Mouse (Mus musculus) kidney, adult 8-10 months (tissue): ENCODE data around the gene Gm17662.
A peak's percentile ranks its signal among the peaks of the same experiment; 100 is the strongest.

Source experiments
- DNase-seq, 2 experiments: peaks; one replicate each; pipeline ENCODE4 v3.0.0; 2022

Gm17662 gene

GRCm38 (mm10) chr4:104888499-104889262 is 31.6 kb downstream of the Gm17662 start:
- no peak for DNase-seq

GRCm38 (mm10) chr4:104891708-104892107 is 34.6 kb downstream of the Gm17662 start:
- peak; percentile 53 to 75 for DNase-seq

GRCm38 (mm10) chr4:104893588-104893987 is 36.5 kb downstream of the Gm17662 start:
- DNase-seq: no peak

- DNase-seq: peak; percentile 35 to 54
Measured at GRCm38 (mm10) chr4:104894004-104894734, 37.0 kb downstream of the Gm17662 start.

- DNase-seq: no peak
Measured at GRCm38 (mm10) chr4:104902836-104903235, 45.7 kb downstream of the Gm17662 start.

DNA sequence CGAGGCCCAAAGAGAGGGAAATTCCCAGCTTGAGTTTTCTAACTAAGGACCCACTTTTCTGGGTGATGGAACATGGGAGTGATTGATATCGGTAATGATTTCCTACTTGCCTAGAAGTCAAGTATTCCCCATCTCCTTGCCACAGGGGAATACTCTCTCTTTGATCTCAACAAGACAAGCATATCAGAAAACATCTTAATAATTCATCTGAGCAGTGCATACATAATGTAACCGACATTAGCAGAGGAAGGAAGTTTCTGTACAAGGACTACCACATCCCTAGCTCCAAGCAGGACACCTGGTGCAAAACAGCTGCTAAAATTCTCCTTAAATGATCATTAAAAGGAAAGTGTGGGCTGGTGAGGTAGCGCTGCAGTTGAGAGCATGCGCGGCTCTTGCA is 47.9 kb downstream of the Gm17662 start:
- DNase-seq: no peak
